Mouse (Mus musculus) stomach, postnatal 0 days (tissue): ENCODE data around the gene Arfgap1. TPM values are rescaled to one million over a fixed set of nuclear protein-coding genes. Genes with fewer than 3 reads are reported as not detected.

Source experiments
- ATAC-seq: fragments of 200-750 bp; cut with Nextera tagmentation; 2 replicates; pipeline ENCODE4 v1.8.0; 2017; ENCODE audit not compliant: low FRiP score, low TSS enrichment
- DNase-seq: peaks from one replicate; pipeline ENCODE4 v3.0.0-alpha.2; 2016; ENCODE audit warnings: low spot score
- H3K27ac ChIP-seq: fragments of 300-500 bp; sonication (generic); replicated peaks from 2 replicates; pipeline ENCODE4 v1.5.1; 2014; ENCODE audit warnings: mild to moderate bottlenecking, control low read depth
- H3K27me3 ChIP-seq: fragments of 300-500 bp; sonication (generic); 2 replicates; pipeline ENCODE4 v1.6.1; 2014; ENCODE audit warnings: low read length; ENCODE audit not compliant: control insufficient read depth, insufficient read depth
- H3K36me3 ChIP-seq: fragments of 300-500 bp; sonication (generic); 2 replicates; pipeline ENCODE4 v1.6.1; 2014; ENCODE audit warnings: low read length, mixed read lengths; ENCODE audit not compliant: control insufficient read depth, insufficient read depth
- H3K4me1 ChIP-seq: fragments of 300-500 bp; sonication (generic); replicated peaks from 2 replicates; pipeline ENCODE4 v1.6.1; 2014; ENCODE audit warnings: antibody characterized with exemption; ENCODE audit not compliant: control insufficient read depth, insufficient read depth
- H3K4me2 ChIP-seq: fragments of 300-500 bp; sonication (generic); replicated peaks from 2 replicates; pipeline ENCODE4 v1.6.1; 2014; ENCODE audit warnings: low read depth, mild to moderate bottlenecking, control low read depth, moderate library complexity
- H3K4me3 ChIP-seq: fragments of 300-500 bp; sonication (generic); 2 replicates; pipeline ENCODE4 v1.5.1; 2014; ENCODE audit warnings: low read depth, low read length, control low read depth
- H3K9ac ChIP-seq: fragments of 300-500 bp; sonication (generic); 2 replicates; pipeline ENCODE4 v1.6.1; 2014; ENCODE audit warnings: mild to moderate bottlenecking, low read length, control low read depth, mixed read lengths
- H3K9me3 ChIP-seq: fragments of 300-500 bp; sonication (generic); 2 replicates; pipeline ENCODE4 v1.6.1; 2016; ENCODE audit warnings: low read length; ENCODE audit not compliant: control insufficient read depth
- CTCF ChIP-seq: IDR thresholded peaks from 2 replicates; pipeline ENCODE4 v1.5.1; 2016; ENCODE audit warnings: antibody characterized with exemption, low read depth, mild to moderate bottlenecking, moderate library complexity
- EP300 ChIP-seq: optimal IDR thresholded peaks from 2 replicates; pipeline ENCODE3; 2016; ENCODE audit warnings: antibody characterized with exemption
- WGBS: fragments of 180-500 bp; shearing (Covaris S2); extraction: QIAGEN DNeasy Blood & Tissue Kit; methylation state at CpG from one replicate; pipeline ENCODE4 v1.1.7; 2014; 5-methylcytosine and 5-hydroxymethylcytosine counted together
- polyA plus RNA-seq: library from polyadenylated mRNA; unstranded; fragments of >200 nt; fragmentation: Nextera tagmentation; extraction: Ambion mirVana; gene quantifications from 2 replicates; pipeline ENCODE4 v1.2.1, GENCODE M21; 2015

The Arfgap1 gene
- polyA plus RNA-seq, 1 experiment from 2014 or later, result 45.1 TPM

DNA sequence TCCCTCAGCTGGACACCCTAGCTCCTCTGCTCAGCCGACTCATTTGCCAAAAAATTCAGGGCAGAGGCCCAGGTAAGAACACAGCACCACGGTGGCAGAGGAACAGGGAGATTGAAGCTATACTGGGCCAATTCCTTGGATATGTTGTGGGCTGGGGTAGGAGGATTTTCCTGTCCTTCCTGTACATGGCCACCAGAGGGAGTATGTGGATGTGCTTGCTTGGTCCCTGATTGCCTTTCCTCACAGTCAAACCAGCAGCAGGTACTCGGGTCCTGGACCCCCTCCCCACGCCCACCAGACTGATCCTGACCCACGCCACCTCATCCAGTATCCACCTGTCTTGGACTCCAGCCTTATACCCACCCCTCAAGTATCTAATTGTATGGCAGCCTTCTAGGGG lies 29.4 kb downstream of the Arfgap1 start:
- Histone ChIP-seq H3K9ac (no peak overlapping the region), H3K27me3 (no peaks in the 10 kb centered on the region), H3K9me3 (no peaks in the 10 kb centered on the region), H3K36me3 (no peaks in the 10 kb centered on the region), H3K4me3 (no peak overlapping the region), H3K27ac (no peak overlapping the region), H3K4me1 (no peaks in the 10 kb centered on the region), H3K4me2 (no peak overlapping the region)
- ATAC-seq, result no peak; the same call in 1 of the 2 replicates
- DNase-seq, result peak; percentile 35
- 8% methylated on average over 5 of the region's 5 CpGs for WGBS
- TF ChIP-seq EP300 (no peak), CTCF (peak; percentile 91)

DNA sequence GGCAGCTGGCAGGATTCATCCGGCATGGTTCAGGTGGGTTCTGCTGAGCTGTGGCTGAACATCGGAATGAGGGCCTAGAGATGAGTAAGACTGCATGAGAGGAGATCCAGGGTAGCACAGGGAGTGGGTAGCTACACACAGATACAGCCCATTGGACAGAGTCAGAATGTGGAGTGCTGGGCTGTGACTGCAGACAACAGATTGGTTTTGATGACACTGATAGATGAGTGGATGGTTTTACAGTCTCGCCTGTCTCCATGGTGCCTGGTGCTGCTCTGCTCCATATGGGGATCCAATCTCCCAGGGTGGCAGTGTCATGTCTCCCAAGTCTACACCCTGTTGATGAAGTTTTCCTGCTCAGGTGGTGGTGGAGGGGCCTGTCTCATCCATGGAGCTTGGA lies 29.9 kb downstream of the Arfgap1 start:
- H3K27ac ChIP-seq, result no peak overlapping the region
- DNase-seq (no peak), ATAC-seq (no peak; the same call in 1 of the 2 replicates)
- no peaks in the 10 kb centered on the region for H3K4me1 ChIP-seq
- H3K4me2 ChIP-seq, result no peak overlapping the region
- 76% methylated on average over 3 of the region's 3 CpGs for WGBS
- no peak overlapping the region for H3K4me3 ChIP-seq
- TF ChIP-seq CTCF (no peak), EP300 (no peak)
- no peaks in the 10 kb centered on the region for H3K9me3 ChIP-seq
- no peaks in the 10 kb centered on the region for H3K27me3 ChIP-seq
- no peak overlapping the region for H3K9ac ChIP-seq
- H3K36me3 ChIP-seq, result no peaks in the 10 kb centered on the region

DNA sequence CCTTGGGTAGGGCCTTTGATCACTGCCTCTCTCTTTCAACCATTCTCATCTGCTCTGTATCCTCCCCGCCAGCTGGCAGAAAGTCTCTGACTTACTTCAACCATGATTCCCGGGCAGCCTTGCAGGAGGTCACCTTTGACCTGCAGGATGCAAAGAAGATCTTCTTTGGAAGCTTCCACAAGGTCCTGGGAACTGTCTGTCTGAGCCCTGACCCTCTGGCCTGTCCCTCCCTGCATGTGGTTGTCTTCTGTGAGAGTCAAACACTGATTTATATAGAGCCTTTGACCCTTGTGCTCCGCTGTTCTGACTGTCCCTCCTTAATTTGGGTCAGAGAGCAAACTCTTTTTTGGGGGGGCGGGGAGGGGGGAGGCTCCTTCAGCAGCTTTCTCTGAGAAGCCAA lies 40.0 kb downstream of the Arfgap1 start:
- Histone ChIP-seq H3K9ac (no peak overlapping the region), H3K27ac (no peak overlapping the region), H3K4me1 (no peaks in the 10 kb centered on the region), H3K9me3 (no peaks in the 10 kb centered on the region), H3K4me3 (no peak overlapping the region), H3K36me3 (no peaks in the 10 kb centered on the region), H3K27me3 (no peaks in the 10 kb centered on the region), H3K4me2 (no peak overlapping the region)
- no peak for TF ChIP-seq CTCF
- no peak for TF ChIP-seq EP300
- no peak for ATAC-seq
- no peak for DNase-seq
- WGBS, result 56% methylated on average over 4 of the region's 4 CpGs

DNA sequence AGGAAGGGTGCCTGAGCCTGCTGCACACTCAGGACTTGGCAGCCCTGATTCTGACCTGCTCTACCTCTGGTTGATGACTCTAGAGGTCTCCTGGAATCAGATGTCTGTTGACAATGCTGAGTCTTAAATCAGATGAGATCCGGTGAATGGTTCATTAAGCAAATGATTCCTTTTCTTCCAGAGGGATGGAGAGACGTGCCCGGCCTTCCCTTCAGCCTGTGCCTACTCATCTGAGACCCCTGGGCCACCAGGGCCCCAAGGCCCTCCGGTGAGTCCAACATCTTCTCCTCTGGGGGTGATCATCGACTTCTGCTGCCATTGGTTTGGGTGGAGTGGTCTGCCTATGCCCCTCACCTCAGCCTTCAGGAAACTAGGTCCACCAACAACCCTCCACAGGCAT lies 41.3 kb downstream of the Arfgap1 start:
- WGBS, result 90% methylated on average over 5 of the region's 5 CpGs
- DNase-seq (no peak), ATAC-seq (no peak)
- H3K27ac ChIP-seq, result no peak overlapping the region
- no peaks in the 10 kb centered on the region for H3K27me3 ChIP-seq
- no peaks in the 10 kb centered on the region for H3K4me1 ChIP-seq
- no peak overlapping the region for H3K9ac ChIP-seq
- H3K36me3 ChIP-seq, result no peaks in the 10 kb centered on the region
- TF ChIP-seq CTCF (no peak), EP300 (no peak)
- no peak overlapping the region for H3K4me3 ChIP-seq
- no peak overlapping the region for H3K4me2 ChIP-seq
- H3K9me3 ChIP-seq, result no peaks in the 10 kb centered on the region

DNA sequence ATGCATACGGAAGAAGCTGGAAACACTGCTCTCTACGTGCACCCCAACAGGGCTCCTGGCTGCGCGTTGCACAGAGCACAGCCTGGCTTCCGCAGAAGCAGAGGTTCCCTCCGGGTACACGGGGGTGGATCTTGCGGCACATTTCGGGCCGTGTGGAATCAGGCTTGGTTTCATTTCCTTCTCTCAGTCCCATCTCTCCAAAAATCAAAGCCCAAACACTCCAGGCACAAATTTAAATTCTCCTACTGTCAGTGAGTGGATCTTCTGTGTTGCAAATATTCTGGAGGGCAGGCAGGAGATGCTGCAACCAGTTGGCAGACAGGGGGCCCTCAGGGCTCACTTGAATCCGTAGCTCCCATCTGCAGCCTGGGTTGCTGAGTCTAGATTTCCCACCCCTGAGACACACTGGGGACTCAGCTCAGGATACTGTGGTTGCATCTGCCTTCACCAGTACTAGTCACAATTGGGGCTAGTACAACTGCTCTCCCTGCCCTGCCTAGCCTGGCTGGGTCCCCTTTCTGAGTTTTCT lies 64.4 kb downstream of the Arfgap1 start:
- H3K27ac ChIP-seq, result no peak overlapping the region
- no peaks in the 10 kb centered on the region for H3K9me3 ChIP-seq
- 78% methylated on average over 11 of the region's 11 CpGs for WGBS
- no peak overlapping the region for H3K4me3 ChIP-seq
- no peaks in the 10 kb centered on the region for H3K36me3 ChIP-seq
- H3K4me2 ChIP-seq, result no peak overlapping the region
- H3K9ac ChIP-seq, result no peak overlapping the region
- TF ChIP-seq CTCF, result 0 out of 2 replicates have a peak, but pooled peaks have one; percentile 7
- no peak for TF ChIP-seq EP300
- H3K4me1 ChIP-seq, result no peaks in the 10 kb centered on the region
- no peak for DNase-seq
- ATAC-seq, result no peak
- H3K27me3 ChIP-seq, result no peaks in the 10 kb centered on the region

Other genes with a start within 250 kb of the Arfgap1 start
- gene Slc17a9, start 242.0 kb upstream of the Arfgap1 start, polyA plus RNA-seq, result 3.0 and 3.6 TPM in 2 replicates
- gene Bhlhe23, start 190.3 kb upstream of the Arfgap1 start, polyA plus RNA-seq, result not detected in 2 replicates
- 26.2 and 27.6 TPM in 2 replicates for gene Ythdf1, start 46.3 kb upstream of the Arfgap1 start, polyA plus RNA-seq
- gene Birc7, start 38.2 kb upstream of the Arfgap1 start, polyA plus RNA-seq, result 0.06 and 0.11 TPM in 2 replicates
- 42.7 and 44.0 TPM in 2 replicates for gene Nkain4, start 12.5 kb upstream of the Arfgap1 start, polyA plus RNA-seq
- gene Col20a1, start 19.3 kb downstream of the Arfgap1 start, polyA plus RNA-seq, result 0.98 and 1.3 TPM in 2 replicates
- gene Chrna4, start 76.3 kb downstream of the Arfgap1 start, polyA plus RNA-seq, result 0.18 and 0.22 TPM in 2 replicates
- gene Kcnq2, start 168.1 kb downstream of the Arfgap1 start, polyA plus RNA-seq, result 0.42 and 0.59 TPM in 2 replicates
- 0.40 and 0.42 TPM in 2 replicates for gene Eef1a2, start 189.8 kb downstream of the Arfgap1 start, polyA plus RNA-seq
- 294 and 310 TPM in 2 replicates for gene Ppdpf, start 220.0 kb downstream of the Arfgap1 start, polyA plus RNA-seq
- 5.8 and 5.9 TPM in 2 replicates for gene Ptk6, start 235.6 kb downstream of the Arfgap1 start, polyA plus RNA-seq
- 1.7 and 1.8 TPM in 2 replicates for gene Srms, start 246.0 kb downstream of the Arfgap1 start, polyA plus RNA-seq